10 mouse cellular contexts compared by ENCODE assay signal in the genomic region with DNA sequence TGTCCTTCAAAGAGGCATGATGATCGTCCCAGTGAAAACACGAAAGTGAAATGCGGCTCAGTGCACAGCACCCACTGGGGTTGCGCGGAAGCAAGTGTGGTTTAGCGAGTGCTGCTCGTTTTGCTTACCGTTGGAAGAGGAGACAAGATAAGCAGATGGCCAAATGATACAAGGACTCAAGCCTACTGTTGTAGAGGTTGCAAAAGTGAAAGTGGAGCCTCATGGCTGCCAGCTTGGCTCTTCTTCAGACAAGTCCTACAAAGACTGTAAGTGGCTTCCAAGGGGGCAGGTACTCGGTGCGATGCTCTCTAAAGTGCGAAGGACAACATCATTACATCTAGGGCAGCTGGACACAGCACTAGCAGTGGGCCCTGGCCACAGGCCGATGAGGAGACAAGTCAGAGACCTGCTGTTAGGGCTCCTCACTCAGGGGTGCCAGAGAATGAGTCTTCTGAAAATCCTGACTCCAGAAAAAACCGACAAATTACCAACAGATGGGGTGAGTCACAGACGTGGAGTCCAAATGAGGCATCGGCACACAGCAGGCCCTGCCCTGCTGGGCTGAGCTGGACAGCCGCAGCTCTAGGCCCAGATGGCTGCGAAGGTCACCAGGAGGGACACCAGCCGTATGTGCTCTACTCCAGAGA.
DNase-seq lines count a peak whose midpoint lies in the region; ATAC-seq lines count a peak whose summit lies in the region.
"Had no signal": no experiment of that assay in that cellular context is flagged by ENCODE, and none has a peak within 500 bp of the region (broad histone marks: within the 10 kb centered on the region; RNA-seq: fewer than 3 reads in every experiment).

No protein-coding gene starts in this region.

- peak; percentile 47; the same call in 1 of the 2 replicates for ATAC-seq in limb, embryonic 12.5 days (ENCODE audit: insufficient number of reproducible peaks, insufficient read depth, low FRiP score, low TSS enrichment, low read depth)

- H3K27ac ChIP-seq in limb, embryonic 12.5 days, result no peak overlapping the region
- H3K27ac ChIP-seq: hindbrain, embryonic 10.5 days had no signal

- DNase-seq in left cerebral cortex, adult 18-20 months (ENCODE audit: low spot score in 2 of 2), result peak; percentile 37 to 41
- no peak for DNase-seq in left cerebral cortex, adult 11 months (ENCODE audit: low spot score)
- DNase-seq in adrenal gland, postnatal 25 days, result peak; percentile 49
- peak; percentile 56 for DNase-seq in gastrocnemius, adult 18-20 months (ENCODE audit: low spot score)
- no peak for DNase-seq in natural killer cell, adult 2 months (ENCODE audit: low spot score in 2 of 2)
- no peak for DNase-seq in testis, postnatal 14 days (ENCODE audit: low spot score)
- DNase-seq in ovary, adult 18-20 months (ENCODE audit: low spot score), result no peak

- 79% methylated on average over 18 of the region's 18 CpGs for WGBS in limb, embryonic 12.5 days

- H3K4me2 ChIP-seq in limb, embryonic 12.5 days, result no peak overlapping the region

- H3K36me3 ChIP-seq in limb, embryonic 12.5 days, result no peaks in the 10 kb centered on the region
- H3K36me3 ChIP-seq: hindbrain, embryonic 10.5 days had no signal

- H3K9ac ChIP-seq in limb, embryonic 12.5 days (replicated peaks), result no peak overlapping the region

- H3K27me3 ChIP-seq in limb, embryonic 12.5 days, result no peaks in the 10 kb centered on the region
- H3K27me3 ChIP-seq: megakaryocyte, embryonic 14.5 days had no signal

- H3K4me3 ChIP-seq in limb, embryonic 12.5 days (replicated peaks), result no peak overlapping the region
- H3K4me3 ChIP-seq: hindbrain, embryonic 10.5 days; megakaryocyte, embryonic 14.5 days had no signal

- no peaks in the 10 kb centered on the region for H3K4me1 ChIP-seq in limb, embryonic 12.5 days (replicated peaks)
- H3K4me1 ChIP-seq: hindbrain, embryonic 10.5 days had no signal

- H3K9me3 ChIP-seq in limb, embryonic 12.5 days, result no peaks in the 10 kb centered on the region
- H3K9me3 ChIP-seq: hindbrain, embryonic 10.5 days; megakaryocyte, embryonic 14.5 days had no signal

Comparison
In these comparisons a context has a peak if more than half of its experiments do, and no peak if none do; other contexts are left out.
1. DNase-seq: peak in left cerebral cortex, adult 18-20 months (2 of 2), adrenal gland, postnatal 25 days (single experiment) and gastrocnemius, adult 18-20 months (single experiment); none in left cerebral cortex, adult 11 months (single experiment), natural killer cell, adult 2 months (0 of 2), testis, postnatal 14 days (single experiment) and ovary, adult 18-20 months (single experiment).